Mouse (Mus musculus) liver, embryonic 12.5 days (tissue): ENCODE measurements around the gene Tcp11. TPM values are rescaled to one million over a fixed set of nuclear protein-coding genes. Genes with fewer than 3 reads are reported as not detected.

Source experiments
- ATAC-seq: fragments of 200-750 bp; cut with Nextera tagmentation; 2 replicates; pipeline ENCODE4 v1.8.0; 2017; ENCODE audit warnings: moderate number of reproducible peaks, mild to moderate bottlenecking, moderate library complexity
- H3K27ac ChIP-seq: fragments of 300-500 bp; sonication (generic); 2 replicates; pipeline ENCODE4 v1.5.1; 2016; ENCODE audit warnings: mild to moderate bottlenecking
- H3K27me3 ChIP-seq: fragments of 300-500 bp; sonication (generic); replicated peaks from 2 replicates; pipeline ENCODE4 v1.6.1; 2016; ENCODE audit warnings: mild to moderate bottlenecking, moderate library complexity
- H3K36me3 ChIP-seq: fragments of 300-500 bp; sonication (generic); 2 replicates; pipeline ENCODE4 v1.6.1; 2016; ENCODE audit warnings: mild to moderate bottlenecking, moderate library complexity
- H3K4me1 ChIP-seq: fragments of 300-500 bp; sonication (generic); 2 replicates; pipeline ENCODE4 v1.6.1; 2016
- H3K4me2 ChIP-seq: fragments of 300-500 bp; sonication (generic); 2 replicates; pipeline ENCODE4 v1.6.1; 2016; ENCODE audit warnings: mild to moderate bottlenecking, moderate library complexity
- H3K4me3 ChIP-seq: fragments of 300-500 bp; sonication (generic); 2 replicates; pipeline ENCODE4 v1.5.1; 2016; ENCODE audit warnings: mild to moderate bottlenecking, moderate library complexity
- H3K9ac ChIP-seq: fragments of 300-500 bp; sonication (generic); 2 replicates; pipeline ENCODE4 v1.6.1; 2016; ENCODE audit warnings: mild to moderate bottlenecking, moderate library complexity
- H3K9me3 ChIP-seq: fragments of 300-500 bp; sonication (generic); replicated peaks from 2 replicates; pipeline ENCODE4 v1.6.1; 2016; ENCODE audit warnings: mild to moderate bottlenecking, moderate library complexity
- WGBS: fragments of 180-500 bp; shearing (Covaris S2); methylation state at CpG from one replicate; pipeline ENCODE4 v1.1.7; 2016; ENCODE audit not compliant: insufficient replicate concordance; 5-methylcytosine and 5-hydroxymethylcytosine counted together
- polyA plus RNA-seq: library from polyadenylated mRNA; unstranded; fragments of >200 nt; fragmentation: Nextera tagmentation; extraction: Ambion mirVana; gene quantifications from 2 replicates; pipeline ENCODE4 v1.2.1, GENCODE M21; 2016

Gene Tcp11
- polyA plus RNA-seq, 1 experiment from 2014 or later = 0.44 TPM

- no peak for ATAC-seq
- Histone ChIP-seq H3K4me2 (no peak overlapping the region), H3K36me3 (peaks cover 41% of the 10 kb centered on the region), H3K4me3 (no peak overlapping the region), H3K9me3 (no peaks in the 10 kb centered on the region), H3K4me1 (no peaks in the 10 kb centered on the region), H3K27ac (no peak overlapping the region), H3K27me3 (no peaks in the 10 kb centered on the region), H3K9ac (no peak overlapping the region)
- 64% methylated on average over 7 of the region's 7 CpGs for WGBS
Measured at GRCm38 (mm10) chr17:28061472-28061871, 19.0 kb downstream of the Tcp11 start.

DNA sequence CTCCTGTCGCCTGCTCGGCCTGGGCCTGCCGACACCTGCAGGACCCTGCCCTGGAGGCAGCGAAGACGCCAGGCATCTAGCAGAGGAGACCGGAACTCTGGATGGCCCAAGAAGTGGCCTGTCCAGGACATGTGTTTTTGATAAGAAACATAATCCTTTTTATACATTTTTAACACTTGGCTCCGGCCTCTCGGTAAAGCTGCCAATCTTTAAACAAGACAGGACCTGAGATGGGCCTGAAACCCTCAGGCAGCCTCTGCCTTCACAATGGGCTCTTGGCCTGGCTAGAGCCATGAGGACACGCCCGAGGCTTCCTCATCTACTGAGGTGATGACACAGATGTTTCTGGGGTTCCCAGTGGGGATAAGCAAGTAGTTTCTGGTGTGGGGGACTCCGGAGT is 19.8 kb downstream of the Tcp11 start:
- no peak overlapping the region for H3K27ac ChIP-seq
- no peaks in the 10 kb centered on the region for H3K27me3 ChIP-seq
- no peaks in the 10 kb centered on the region for H3K4me1 ChIP-seq
- H3K4me3 ChIP-seq = no peak overlapping the region
- no peak for ATAC-seq
- peaks cover 43% of the 10 kb centered on the region for H3K36me3 ChIP-seq
- H3K9me3 ChIP-seq = no peaks in the 10 kb centered on the region
- no peak overlapping the region for H3K4me2 ChIP-seq
- no peak overlapping the region for H3K9ac ChIP-seq
- 85% methylated on average over 11 of the region's 11 CpGs for WGBS

DNA sequence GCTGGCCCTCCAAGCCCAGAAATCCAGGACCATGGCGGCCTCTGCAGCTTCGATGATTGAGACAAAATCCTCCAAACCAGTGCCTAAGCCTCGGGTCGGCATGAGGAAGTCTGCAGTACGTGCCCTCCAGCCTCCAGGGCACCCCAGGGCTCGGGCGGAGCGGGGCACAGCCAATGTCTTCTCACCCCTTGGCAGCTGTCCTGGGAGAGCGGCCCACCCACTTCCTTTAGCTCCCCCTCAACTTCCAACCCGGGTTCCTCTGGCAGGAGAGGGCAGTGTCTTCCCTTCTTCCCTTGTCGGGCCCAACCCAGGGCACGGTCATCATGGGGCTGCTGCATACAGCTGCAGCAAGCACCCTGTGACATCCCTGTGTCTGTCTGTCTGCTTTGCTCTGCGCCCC is 22.1 kb downstream of the Tcp11 start:
- Histone ChIP-seq H3K27ac (no peak overlapping the region), H3K9me3 (no peaks in the 10 kb centered on the region), H3K27me3 (no peaks in the 10 kb centered on the region), H3K36me3 (peaks cover 58% of the 10 kb centered on the region), H3K4me2 (no peak overlapping the region), H3K4me3 (no peak overlapping the region), H3K9ac (no peak overlapping the region), H3K4me1 (no peaks in the 10 kb centered on the region)
- WGBS = 84% methylated on average over 13 of the region's 13 CpGs
- no peak for ATAC-seq

DNA sequence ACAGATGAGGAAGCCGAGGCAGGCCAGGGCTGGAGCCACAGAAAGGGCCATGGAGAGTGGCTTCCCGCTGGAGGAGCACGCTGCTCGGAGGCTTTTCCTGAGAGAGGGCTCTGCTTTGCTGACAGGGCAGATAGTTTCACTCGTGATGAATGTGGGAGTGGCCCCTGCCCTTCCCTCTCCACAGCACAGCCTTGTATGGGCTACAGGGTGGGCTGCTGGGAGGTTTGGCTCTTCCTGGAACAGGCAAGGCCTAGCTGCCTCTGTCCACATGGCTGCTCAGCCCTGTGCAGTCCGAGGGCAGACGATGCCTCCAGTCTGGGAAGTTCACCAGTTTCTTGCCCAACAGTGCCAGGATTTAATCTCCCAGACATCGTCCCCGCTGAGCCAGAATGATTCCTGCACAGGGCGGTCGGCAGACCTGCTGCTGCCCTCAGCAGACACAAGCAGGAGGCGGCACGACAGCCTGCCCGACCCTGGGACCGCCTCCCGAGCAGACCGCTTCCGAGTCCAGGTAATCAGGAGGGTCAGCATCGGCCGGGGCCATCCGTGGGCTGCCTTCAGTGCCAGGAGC is 28.1 kb downstream of the Tcp11 start:
- no peak overlapping the region for H3K27ac ChIP-seq
- no peak overlapping the region for H3K9ac ChIP-seq
- no peak overlapping the region for H3K4me2 ChIP-seq
- no peak overlapping the region for H3K4me3 ChIP-seq
- no peak for ATAC-seq
- H3K9me3 ChIP-seq = no peaks in the 10 kb centered on the region
- 80% methylated on average over 21 of the region's 21 CpGs for WGBS
- H3K27me3 ChIP-seq = no peaks in the 10 kb centered on the region
- H3K4me1 ChIP-seq = no peaks in the 10 kb centered on the region
- peaks cover 57% of the 10 kb centered on the region for H3K36me3 ChIP-seq

DNA sequence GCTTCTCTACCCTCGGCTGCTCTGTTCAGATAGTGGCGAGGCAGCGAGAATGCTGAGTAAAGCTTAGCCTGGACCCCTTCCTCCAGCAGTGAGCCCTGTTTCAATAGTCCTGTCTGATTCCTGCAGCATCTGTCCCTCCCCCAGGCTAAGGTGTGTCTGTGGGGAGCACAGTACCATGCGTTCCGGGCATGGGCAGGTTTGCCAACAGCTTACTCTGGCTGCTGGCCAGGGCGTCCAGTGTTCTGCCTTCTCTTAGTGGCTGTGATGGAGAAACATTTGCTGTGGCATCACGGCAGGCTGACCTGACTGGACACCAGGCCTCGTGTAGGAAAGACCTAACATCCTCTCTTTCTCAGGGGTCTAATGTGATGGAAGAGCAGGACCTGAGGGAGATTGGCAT is 30.2 kb downstream of the Tcp11 start:
- no peak overlapping the region for H3K4me2 ChIP-seq
- no peaks in the 10 kb centered on the region for H3K27me3 ChIP-seq
- no peak overlapping the region for H3K27ac ChIP-seq
- no peaks in the 10 kb centered on the region for H3K4me1 ChIP-seq
- WGBS = 81% methylated on average over 8 of the region's 8 CpGs
- no peak overlapping the region for H3K9ac ChIP-seq
- peaks cover 52% of the 10 kb centered on the region for H3K36me3 ChIP-seq
- no peaks in the 10 kb centered on the region for H3K9me3 ChIP-seq
- ATAC-seq = no peak
- no peak overlapping the region for H3K4me3 ChIP-seq

DNA sequence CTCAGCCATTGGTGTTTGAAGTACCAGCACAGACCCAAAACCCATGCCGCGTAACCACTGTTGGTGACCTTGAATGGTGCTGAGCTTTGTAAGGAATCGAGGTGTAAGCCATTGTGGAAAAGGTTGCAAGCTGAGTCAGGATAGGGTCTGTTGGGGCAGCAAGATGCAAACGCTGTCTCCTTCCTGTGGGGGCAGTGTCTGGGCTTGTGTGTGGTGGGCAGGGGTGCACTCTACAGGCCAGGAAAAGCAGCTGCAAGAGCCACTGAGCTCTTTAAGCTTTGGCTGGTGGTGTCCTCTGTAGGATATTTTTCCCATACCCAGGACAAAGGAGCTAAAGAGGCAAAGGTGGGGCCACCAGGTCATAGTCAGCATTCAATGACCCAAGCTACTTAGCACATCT is 32.0 kb downstream of the Tcp11 start:
- Histone ChIP-seq H3K9me3 (no peaks in the 10 kb centered on the region), H3K9ac (no peak overlapping the region), H3K36me3 (peaks cover 42% of the 10 kb centered on the region), H3K4me1 (no peaks in the 10 kb centered on the region), H3K27me3 (no peaks in the 10 kb centered on the region), H3K4me2 (no peak overlapping the region), H3K4me3 (no peak overlapping the region), H3K27ac (no peak overlapping the region)
- no peak for ATAC-seq
- WGBS = 55% methylated on average over 4 of the region's 4 CpGs

DNA sequence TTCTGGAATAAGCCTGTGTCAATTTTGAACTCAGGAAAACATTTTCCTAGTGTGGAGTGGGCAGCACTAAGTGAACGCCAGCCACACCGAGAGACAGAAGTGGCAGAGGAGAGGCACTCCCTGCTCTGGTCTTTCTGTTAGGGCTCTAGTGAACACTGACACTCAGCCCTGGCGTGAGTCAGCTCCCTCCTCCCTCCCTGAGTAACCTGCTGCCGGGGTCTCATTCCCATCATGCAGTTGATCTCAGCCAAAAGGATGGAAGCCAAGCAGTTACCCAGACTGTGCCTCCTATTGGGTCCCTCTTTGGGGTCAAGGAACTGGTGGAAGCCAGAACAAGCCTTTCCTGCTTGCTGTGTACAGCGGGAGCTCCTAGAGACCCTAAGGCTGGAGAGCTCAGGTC is 32.9 kb downstream of the Tcp11 start:
- H3K4me2 ChIP-seq = no peak overlapping the region
- H3K4me1 ChIP-seq = no peaks in the 10 kb centered on the region
- no peak overlapping the region for H3K4me3 ChIP-seq
- ATAC-seq = no peak
- H3K27ac ChIP-seq = no peak overlapping the region
- peaks cover 41% of the 10 kb centered on the region for H3K36me3 ChIP-seq
- no peak overlapping the region for H3K9ac ChIP-seq
- no peaks in the 10 kb centered on the region for H3K27me3 ChIP-seq
- 77% methylated on average over 5 of the region's 5 CpGs for WGBS
- no peaks in the 10 kb centered on the region for H3K9me3 ChIP-seq

- Histone ChIP-seq H3K4me1 (no peaks in the 10 kb centered on the region), H3K27ac (no peak overlapping the region), H3K4me3 (no peak overlapping the region), H3K27me3 (no peaks in the 10 kb centered on the region), H3K36me3 (peaks cover 40% of the 10 kb centered on the region), H3K4me2 (no peak overlapping the region), H3K9ac (no peak overlapping the region), H3K9me3 (no peaks in the 10 kb centered on the region)
- 85% methylated on average over 5 of the region's 5 CpGs for WGBS
- ATAC-seq = no peak
Measured at GRCm38 (mm10) chr17:28047017-28047416, 33.4 kb downstream of the Tcp11 start.

DNA sequence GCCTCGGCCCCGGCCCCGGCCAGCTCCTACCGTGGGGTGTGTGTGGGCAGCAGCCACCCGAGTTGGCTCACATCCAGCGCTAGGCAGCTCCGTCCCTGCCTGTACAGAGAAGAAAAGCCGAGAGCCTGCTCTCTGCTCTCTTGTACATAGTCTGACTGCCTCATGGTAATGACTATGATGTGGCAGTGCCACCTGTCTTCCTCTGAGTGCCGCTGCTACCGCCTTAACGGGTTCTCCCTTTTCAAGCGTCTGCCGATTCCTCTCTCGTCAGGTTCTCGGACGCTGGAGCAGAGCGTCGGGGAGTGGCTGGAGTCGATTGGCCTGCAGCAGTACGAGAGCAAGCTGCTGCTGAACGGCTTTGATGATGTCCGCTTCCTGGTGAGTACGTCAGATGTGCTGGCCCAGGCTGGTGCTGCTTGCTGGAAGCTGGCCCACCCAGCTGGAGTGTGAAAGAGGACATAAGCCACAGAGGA is 38.1 kb downstream of the Tcp11 start:
- Histone ChIP-seq H3K4me2 (no peak overlapping the region), H3K4me1 (no peaks in the 10 kb centered on the region), H3K27me3 (no peaks in the 10 kb centered on the region), H3K9me3 (no peaks in the 10 kb centered on the region), H3K9ac (no peak overlapping the region), H3K4me3 (no peak overlapping the region), H3K27ac (no peak overlapping the region), H3K36me3 (peaks cover 43% of the 10 kb centered on the region)
- 75% methylated on average over 23 of the region's 23 CpGs for WGBS
- no peak for ATAC-seq

- no peak for ATAC-seq
- Histone ChIP-seq H3K27me3 (no peaks in the 10 kb centered on the region), H3K27ac (no peak overlapping the region), H3K9ac (no peak overlapping the region), H3K4me2 (no peak overlapping the region), H3K4me1 (no peaks in the 10 kb centered on the region), H3K36me3 (peaks cover 43% of the 10 kb centered on the region), H3K4me3 (no peak overlapping the region), H3K9me3 (no peaks in the 10 kb centered on the region)
- WGBS = 87% methylated on average over 13 of the region's 13 CpGs
Measured at GRCm38 (mm10) chr17:28041298-28041697, 39.1 kb downstream of the Tcp11 start.

GRCm38 (mm10) chr17:28040620-28041019 is 39.8 kb downstream of the Tcp11 start:
- WGBS = 77% methylated on average over 16 of the region's 16 CpGs
- Histone ChIP-seq H3K36me3 (peaks cover 49% of the 10 kb centered on the region), H3K27ac (no peak overlapping the region)

GRCm38 (mm10) chr17:28036813-28037756 is 43.4 kb downstream of the Tcp11 start:
- Histone ChIP-seq H3K4me1 (peaks cover 2% of the 10 kb centered on the region), H3K9me3 (no peaks in the 10 kb centered on the region), H3K9ac (no peak overlapping the region), H3K27ac (no peak overlapping the region), H3K4me3 (no peak overlapping the region), H3K36me3 (peaks cover 34% of the 10 kb centered on the region), H3K4me2 (no peak overlapping the region), H3K27me3 (no peaks in the 10 kb centered on the region)
- 78% methylated on average over 14 of the region's 14 CpGs for WGBS
- ATAC-seq = no peak

More at GRCm38 (mm10) chr17:28040620-28041019, 39.8 kb downstream of the Tcp11 start:
- Histone ChIP-seq H3K4me2 (no peak overlapping the region), H3K4me3 (no peak overlapping the region), H3K4me1 (no peaks in the 10 kb centered on the region), H3K27me3 (no peaks in the 10 kb centered on the region), H3K9ac (no peak overlapping the region), H3K9me3 (no peaks in the 10 kb centered on the region)
- ATAC-seq = no peak
